Mouse (Mus musculus) mesoderm, embryonic 11.5 days (tissue): ENCODE data around the gene Rell1.

Experiments used
- DNase-seq: peaks from one replicate; pipeline ENCODE4 v3.0.0-alpha.2; 2012; ENCODE audit warnings: low read depth, low spot score

The Rell1 gene

GRCm38 (mm10) chr5:63968443-63969415 lies at the start of gene Rell1:
Gene Rell1, minus strand, starts transcription at chr5:63968897.
- peak; percentile 97 for DNase-seq

- no peak for DNase-seq
Observed at GRCm38 (mm10) chr5:64012596-64013366, 44.1 kb upstream of the Rell1 start.

- DNase-seq: no peak
Observed at GRCm38 (mm10) chr5:64006548-64006947, 37.9 kb upstream of the Rell1 start.

DNA sequence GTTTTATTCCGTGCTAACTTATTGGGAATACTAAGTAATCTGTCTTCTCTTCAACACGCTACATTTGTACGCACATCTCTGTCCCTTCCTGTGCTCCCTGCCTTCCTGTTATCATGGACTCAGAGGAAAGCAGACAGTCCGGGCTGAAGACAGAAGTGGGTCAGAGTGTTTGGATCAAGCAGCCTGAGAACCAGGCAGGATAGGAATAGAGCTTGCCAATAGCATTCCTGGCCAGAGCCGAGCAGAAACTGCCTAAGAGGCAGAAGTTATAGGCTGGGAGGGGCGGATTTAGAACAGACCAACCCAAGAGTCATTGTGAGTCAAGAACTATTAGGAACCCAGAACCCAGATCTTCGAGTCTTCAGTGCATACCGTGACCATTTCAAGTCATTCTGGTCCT lies 34.6 kb upstream of the Rell1 start:
- DNase-seq: no peak

- no peak for DNase-seq
Observed at GRCm38 (mm10) chr5:63993865-63994264, 25.2 kb upstream of the Rell1 start.

- no peak for DNase-seq
Observed at GRCm38 (mm10) chr5:63990675-63991074, 22.0 kb upstream of the Rell1 start.

GRCm38 (mm10) chr5:63986337-63986736 lies 17.6 kb upstream of the Rell1 start:
- no peak for DNase-seq

- DNase-seq: no peak
Observed at GRCm38 (mm10) chr5:63982296-63982695, 13.6 kb upstream of the Rell1 start.

GRCm38 (mm10) chr5:63970991-63971390 lies 2.3 kb upstream of the Rell1 start:
- DNase-seq: no peak

GRCm38 (mm10) chr5:63970281-63970732 lies 1.6 kb upstream of the Rell1 start:
- DNase-seq: no peak

DNA sequence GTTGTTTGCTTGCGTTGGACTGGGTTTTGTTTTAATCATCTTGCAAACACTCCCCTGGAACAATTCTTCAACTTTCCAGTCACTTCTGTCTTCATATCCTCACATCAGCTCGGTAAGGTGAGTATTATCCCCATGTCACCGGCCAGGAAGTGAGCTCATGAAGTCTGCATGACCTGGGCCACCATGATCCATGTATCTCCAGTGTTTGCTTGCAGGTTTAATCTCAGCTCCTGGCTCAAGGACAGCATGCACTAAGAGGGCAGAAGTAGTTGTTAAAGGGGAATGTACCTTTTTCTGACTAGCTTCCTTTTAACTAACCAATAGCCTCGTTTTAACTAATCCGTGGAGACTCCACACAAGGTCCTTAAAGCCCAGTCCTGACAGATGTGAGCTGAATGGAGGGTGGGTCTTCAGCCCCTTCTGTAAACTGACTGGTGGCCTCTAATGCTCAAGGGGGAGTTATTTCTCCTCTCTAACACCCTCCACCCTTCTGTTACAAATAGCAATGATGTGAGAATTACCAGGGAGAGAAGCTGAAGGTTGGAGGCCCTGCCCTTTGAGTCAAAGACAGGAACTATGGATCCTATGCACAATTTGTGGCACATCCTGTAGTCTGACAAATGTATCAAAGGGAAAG lies 897 bp upstream of the Rell1 start:
- no peak for DNase-seq

DNA sequence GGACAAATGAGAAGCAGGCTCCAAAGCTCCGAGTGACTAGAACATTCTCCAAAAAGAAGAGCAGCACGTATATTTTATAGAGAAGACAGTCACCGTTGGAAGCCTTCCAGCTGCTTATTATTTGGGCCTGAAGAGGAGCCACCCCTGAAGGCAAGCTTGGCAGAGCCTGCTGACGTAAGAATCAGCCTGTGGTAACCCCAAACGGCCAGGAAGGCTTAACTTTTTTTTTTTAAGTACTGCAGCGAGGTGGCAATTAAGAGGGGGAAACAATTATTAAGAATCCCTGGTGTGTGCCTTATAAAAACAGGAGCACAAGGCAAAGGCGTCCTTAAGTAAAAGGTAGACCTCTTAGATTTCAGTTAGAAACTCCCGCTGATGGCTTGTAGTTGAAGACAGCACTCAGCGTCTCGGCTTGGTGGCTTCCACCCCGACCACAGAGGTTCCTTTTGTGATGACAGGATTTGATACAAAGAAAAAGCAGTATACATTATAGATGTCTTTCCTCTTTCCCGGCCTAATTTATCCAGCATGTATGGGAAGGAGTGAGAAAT lies 1.0 kb downstream of the Rell1 start:
- no peak for DNase-seq

- no peak for DNase-seq
Observed at GRCm38 (mm10) chr5:63966379-63966778, 2.3 kb downstream of the Rell1 start.

DNA sequence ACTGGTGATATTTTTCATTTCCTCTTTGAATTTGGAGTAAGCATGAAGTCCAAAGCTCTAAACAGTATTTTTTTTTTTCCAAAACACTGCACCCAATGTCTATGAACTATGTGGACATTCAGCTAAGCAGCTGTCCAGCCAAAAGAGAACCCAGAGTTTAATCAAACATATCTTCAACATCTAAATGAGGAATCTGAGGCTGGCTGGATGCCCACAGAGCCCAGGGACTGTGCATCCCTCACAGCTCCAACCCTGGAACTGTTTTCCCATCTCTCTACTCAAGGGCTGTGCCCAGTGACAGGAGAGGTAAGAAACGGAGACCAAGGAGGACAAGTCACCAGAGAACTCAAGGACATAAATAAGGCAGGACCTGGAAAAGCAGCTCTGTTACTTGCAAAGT lies 2.8 kb downstream of the Rell1 start:
- DNase-seq: no peak

DNA sequence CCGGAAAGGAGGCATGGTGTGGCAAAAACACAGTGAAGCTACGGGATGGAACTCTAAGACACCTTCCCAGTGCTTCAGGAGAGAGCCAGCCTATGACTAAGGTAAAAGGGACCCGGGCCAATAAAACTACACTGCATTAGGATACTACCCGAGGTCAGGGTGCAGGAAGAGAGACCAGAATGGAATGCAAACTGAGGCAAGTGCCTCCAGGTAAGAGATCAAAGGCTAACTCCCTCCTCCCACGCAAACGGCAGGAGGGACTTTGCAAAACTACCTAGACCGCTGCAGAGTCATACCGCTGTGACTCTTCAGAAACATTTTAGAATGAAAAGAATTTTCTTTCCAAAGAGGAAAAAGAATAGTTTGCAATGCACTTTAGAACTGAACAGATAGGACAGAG lies 4.1 kb downstream of the Rell1 start:
- DNase-seq: no peak

DNA sequence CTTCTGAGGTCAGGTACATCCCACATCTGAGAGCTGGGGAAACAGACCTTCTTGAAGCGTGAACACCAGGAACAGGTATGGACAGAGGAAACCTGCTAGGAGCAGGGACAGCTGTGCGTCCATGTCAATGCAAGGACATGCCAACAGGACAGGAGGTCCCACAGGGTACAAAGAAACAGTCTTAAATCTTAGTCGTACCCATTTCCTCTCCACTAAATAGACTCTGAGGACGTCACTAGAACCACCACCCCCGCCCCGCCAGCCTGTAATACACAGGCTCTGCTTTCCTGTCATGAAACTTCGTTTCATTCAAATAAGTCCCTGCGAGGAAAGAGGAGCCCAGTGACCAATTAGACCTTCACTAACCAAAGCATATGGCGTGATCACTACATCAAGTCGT lies 7.0 kb downstream of the Rell1 start:
- DNase-seq: no peak

- no peak for DNase-seq
Observed at GRCm38 (mm10) chr5:63960565-63960964, 8.1 kb downstream of the Rell1 start.

DNA sequence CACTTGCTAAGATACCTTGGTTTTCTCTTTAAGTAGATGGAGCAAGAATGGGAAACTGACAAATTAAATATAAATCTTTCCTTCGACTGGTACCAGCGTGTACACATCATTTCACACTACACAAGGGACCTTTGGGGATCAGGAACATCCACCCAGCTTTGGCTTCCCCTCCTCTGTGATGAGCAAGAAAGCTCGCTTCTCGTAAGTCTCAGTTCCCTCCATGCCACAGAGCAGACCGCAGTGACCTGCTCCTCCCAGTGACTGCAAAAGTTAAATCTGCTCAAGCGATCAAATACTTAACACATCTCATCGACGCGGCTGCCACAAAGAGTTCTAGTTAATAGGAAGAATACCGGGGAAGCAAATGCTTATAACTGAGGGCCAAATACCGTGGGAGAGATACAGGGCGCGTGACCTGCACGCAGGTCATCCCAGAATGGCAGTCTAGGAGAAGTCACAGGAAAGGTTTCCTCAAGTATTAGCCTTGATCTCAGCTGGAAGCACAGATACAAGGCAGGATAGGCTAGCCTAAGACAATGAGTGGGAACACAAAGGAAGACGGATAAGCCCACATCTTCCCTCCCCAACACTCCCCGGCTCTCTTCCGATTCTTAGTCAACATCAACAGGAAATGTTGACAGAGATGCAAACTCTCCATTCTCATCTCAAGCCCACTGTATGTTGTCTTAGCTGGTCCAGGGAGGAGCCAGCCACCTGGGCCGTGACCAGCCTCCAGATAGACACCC lies 9.6 kb downstream of the Rell1 start:
- no peak for DNase-seq

- no peak for DNase-seq
Observed at GRCm38 (mm10) chr5:63957607-63958006, 11.1 kb downstream of the Rell1 start.

DNA sequence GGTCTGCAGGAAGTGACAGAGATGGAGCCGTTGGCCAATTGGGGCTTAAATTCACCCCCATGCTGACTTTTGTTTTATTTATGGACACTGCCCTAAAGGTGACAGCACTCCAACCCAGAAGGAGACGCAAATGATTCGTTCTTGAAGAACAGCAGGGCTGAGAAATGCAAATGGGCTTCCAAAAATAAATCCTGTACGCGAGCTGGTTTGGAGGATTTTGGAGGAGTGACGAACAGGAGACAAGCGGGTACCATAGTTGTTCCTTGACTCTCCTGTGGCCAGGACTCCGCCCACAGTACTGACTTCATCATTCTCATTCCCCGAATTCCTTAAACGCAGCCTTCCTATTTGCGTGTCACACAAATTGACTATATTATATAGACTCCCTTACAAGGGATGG lies 12.3 kb downstream of the Rell1 start:
- DNase-seq: no peak

- DNase-seq: no peak
Observed at GRCm38 (mm10) chr5:63953401-63954032, 15.2 kb downstream of the Rell1 start.
